Mouse (Mus musculus): ENCODE measurements around the gene Rasd2. TPM values are rescaled to one million over a fixed set of nuclear protein-coding genes. Genes with fewer than 3 reads are reported as not detected.

Rasd2 gene
- polyA plus RNA-seq, 1 experiment = not detected

- TF ChIP-seq GATA1 (IDR thresholded peaks at IDR 0.05; ENCODE audit: low read length) = no peak
These were observed 975 bp upstream of the Rasd2 start for GRCm38 (mm10) chr8:75212631-75213306.

- no peak for TF ChIP-seq GATA1 (IDR thresholded peaks at IDR 0.05; ENCODE audit: low read length)
These were observed 465 bp upstream of the Rasd2 start for GRCm38 (mm10) chr8:75213307-75213651.

- TF ChIP-seq GATA1 (IDR thresholded peaks at IDR 0.05; ENCODE audit: low read length) = no peak
These were observed 1.3 kb downstream of the Rasd2 start for GRCm38 (mm10) chr8:75215046-75215445.

- TF ChIP-seq GATA1 (IDR thresholded peaks at IDR 0.05; ENCODE audit: low read length) = no peak
These were observed 2.2 kb downstream of the Rasd2 start for GRCm38 (mm10) chr8:75215931-75216330.

GRCm38 (mm10) chr8:75216886-75217285, 3.1 kb downstream of the Rasd2 start:
- no peak for TF ChIP-seq GATA1 (IDR thresholded peaks at IDR 0.05; ENCODE audit: low read length)

GRCm38 (mm10) chr8:75217969-75218368, 4.2 kb downstream of the Rasd2 start:
- no peak for TF ChIP-seq GATA1 (IDR thresholded peaks at IDR 0.05; ENCODE audit: low read length)

GRCm38 (mm10) chr8:75219877-75220738, 6.4 kb downstream of the Rasd2 start:
- no peak for TF ChIP-seq GATA1 (IDR thresholded peaks at IDR 0.05; ENCODE audit: low read length)

- no peak for TF ChIP-seq GATA1 (IDR thresholded peaks at IDR 0.05; ENCODE audit: low read length)
These were observed 8.9 kb downstream of the Rasd2 start for GRCm38 (mm10) chr8:75222665-75223064.

- TF ChIP-seq GATA1 (IDR thresholded peaks at IDR 0.05; ENCODE audit: low read length) = no peak
These were observed 13.0 kb downstream of the Rasd2 start for GRCm38 (mm10) chr8:75226773-75227172.

- TF ChIP-seq GATA1 (IDR thresholded peaks at IDR 0.05; ENCODE audit: low read length) = no peak
These were observed 20.3 kb downstream of the Rasd2 start for GRCm38 (mm10) chr8:75233915-75234554.

- no peak for TF ChIP-seq GATA1 (IDR thresholded peaks at IDR 0.05; ENCODE audit: low read length)
These were observed 33.6 kb downstream of the Rasd2 start for GRCm38 (mm10) chr8:75247331-75247730.

GRCm38 (mm10) chr8:75249186-75249585, 35.4 kb downstream of the Rasd2 start:
- no peak for TF ChIP-seq GATA1 (IDR thresholded peaks at IDR 0.05; ENCODE audit: low read length)

- no peak for TF ChIP-seq GATA1 (IDR thresholded peaks at IDR 0.05; ENCODE audit: low read length)
These were observed 40.3 kb downstream of the Rasd2 start for GRCm38 (mm10) chr8:75254027-75254426.

GRCm38 (mm10) chr8:75255635-75256034, 41.9 kb downstream of the Rasd2 start:
- no peak for TF ChIP-seq GATA1 (IDR thresholded peaks at IDR 0.05; ENCODE audit: low read length)

- no peak for TF ChIP-seq GATA1 (IDR thresholded peaks at IDR 0.05; ENCODE audit: low read length)
These were observed 58.4 kb downstream of the Rasd2 start for GRCm38 (mm10) chr8:75272166-75272565.

Other genes with a start within 250 kb of the Rasd2 start
- 11.3 and 15.9 TPM in 2 replicates for gene Hmgxb4, start 220.6 kb upstream of the Rasd2 start, polyA plus RNA-seq (2012)
- 18.1 and 19.4 TPM in 2 replicates for gene Tom1, start 180.2 kb upstream of the Rasd2 start, polyA plus RNA-seq (2012)
- 9.0 and 10.0 TPM in 2 replicates for gene Hmox1, start 120.3 kb upstream of the Rasd2 start, polyA plus RNA-seq (2012)
- gene Mcm5, start 104.4 kb upstream of the Rasd2 start, polyA plus RNA-seq (2012) = 128 and 131 TPM in 2 replicates
- 0.10 TPM in 1 of 2 replicates, not detected in the other for gene Gm10358, start 192.6 kb downstream of the Rasd2 start, polyA plus RNA-seq (2012)
- gene Iqcm, start 234.8 kb downstream of the Rasd2 start, polyA plus RNA-seq (2012) = not detected in 2 replicates

Measured in G1E-ER4 (cell line).